8 mouse cellular contexts compared by ENCODE assay signal in genomic region chr4:41347839-41348238, GRCm38 (mm10). TPM values are rescaled to one million over a fixed set of nuclear protein-coding genes. Genes with fewer than 3 reads are reported as not detected.
DNase-seq lines count a peak whose midpoint lies in the region; ATAC-seq and TF ChIP-seq lines count a peak whose summit lies in the region.

No protein-coding gene starts in this region.

- no peak for ATAC-seq in embryonic facial prominence, embryonic 14.5 days (ENCODE audit: low read depth)
- no peak for ATAC-seq in intestine, embryonic 16.5 days
- ATAC-seq in neural tube, embryonic 14.5 days (ENCODE audit: low read depth) = no peak

- H3K9me3 ChIP-seq in embryonic facial prominence, embryonic 14.5 days (ENCODE audit: control insufficient read depth, low read length) = no peaks in the 10 kb centered on the region
- no peaks in the 10 kb centered on the region for H3K9me3 ChIP-seq in intestine, embryonic 16.5 days (ENCODE audit: control insufficient read depth, low read length)
- no peaks in the 10 kb centered on the region for H3K9me3 ChIP-seq in neural tube, embryonic 14.5 days (ENCODE audit: control insufficient read depth, low read length)

- no peak for TF ChIP-seq CTCF in layer of hippocampus, adult 2 months (conservative IDR thresholded peaks at IDR 0.05)

- peaks cover 10% of the 10 kb centered on the region for H3K4me1 ChIP-seq in embryonic facial prominence, embryonic 14.5 days (ENCODE audit: control insufficient read depth, insufficient read depth, low read length)
- peaks cover 6% of the 10 kb centered on the region for H3K4me1 ChIP-seq in intestine, embryonic 16.5 days (ENCODE audit: control insufficient read depth, insufficient read depth, low read length)
- peaks cover 7% of the 10 kb centered on the region for H3K4me1 ChIP-seq in neural tube, embryonic 14.5 days (ENCODE audit: control insufficient read depth, insufficient read depth, low read length)

- peak overlapping the region; percentile 93; the same call in 1 of the 2 replicates for H3K27ac ChIP-seq in layer of hippocampus, adult 2 months
- H3K27ac ChIP-seq in embryonic facial prominence, embryonic 14.5 days (replicated peaks; ENCODE audit: low read depth, low read length) = peak overlapping the region; percentile 92; the same call in 1 of the 2 replicates
- H3K27ac ChIP-seq in intestine, embryonic 16.5 days (ENCODE audit: low read length) = peak overlapping the region; percentile 66
- H3K27ac ChIP-seq in neural tube, embryonic 14.5 days (ENCODE audit: low read depth, low read length) = no peak overlapping the region

- 33% methylated on average over 5 of the region's 5 CpGs for WGBS in embryonic facial prominence, embryonic 14.5 days
- WGBS in intestine, embryonic 16.5 days = 23% methylated on average over 5 of the region's 5 CpGs
- 31% methylated on average over 5 of the region's 5 CpGs for WGBS in neural tube, embryonic 14.5 days

- peaks cover 9% of the 10 kb centered on the region for H3K36me3 ChIP-seq in embryonic facial prominence, embryonic 14.5 days (ENCODE audit: control insufficient read depth, insufficient read depth, low read length)
- H3K36me3 ChIP-seq in intestine, embryonic 16.5 days (ENCODE audit: control insufficient read depth, insufficient read depth, low read length) = no peaks in the 10 kb centered on the region
- no peaks in the 10 kb centered on the region for H3K36me3 ChIP-seq in neural tube, embryonic 14.5 days (ENCODE audit: control insufficient read depth, insufficient read depth, low read length)

- peak overlapping the region; percentile 72 for H3K4me3 ChIP-seq in layer of hippocampus, adult 2 months
- peak overlapping the region; percentile 68; the same call in 1 of the 2 replicates for H3K4me3 ChIP-seq in embryonic facial prominence, embryonic 14.5 days (ENCODE audit: low read depth, low read length)
- peak overlapping the region; percentile 18 for H3K4me3 ChIP-seq in intestine, embryonic 16.5 days (ENCODE audit: low read length)
- no peak overlapping the region for H3K4me3 ChIP-seq in neural tube, embryonic 14.5 days (ENCODE audit: low read depth, low read length)

- H3K4me2 ChIP-seq in embryonic facial prominence, embryonic 14.5 days (ENCODE audit: low read depth, low read length) = peak overlapping the region; percentile 41
- H3K4me2 ChIP-seq in intestine, embryonic 16.5 days (ENCODE audit: low read depth, low read length) = peak overlapping the region; percentile 38
- H3K4me2 ChIP-seq in neural tube, embryonic 14.5 days (ENCODE audit: low read depth, low read length) = peak overlapping the region; percentile 49

- H3K9ac ChIP-seq in embryonic facial prominence, embryonic 14.5 days (ENCODE audit: low read depth, low read length) = 0 out of 2 replicates have a peak overlapping the region, but pooled peaks have one; percentile 2
- H3K9ac ChIP-seq in intestine, embryonic 16.5 days (ENCODE audit: low read depth, low read length) = peak overlapping the region; percentile 45
- no peak overlapping the region for H3K9ac ChIP-seq in neural tube, embryonic 14.5 days (replicated peaks; ENCODE audit: low read depth, low read length)

- H3K27me3 ChIP-seq in embryonic facial prominence, embryonic 14.5 days (replicated peaks; ENCODE audit: control insufficient read depth, insufficient read depth, low read length) = no peaks in the 10 kb centered on the region
- H3K27me3 ChIP-seq in intestine, embryonic 16.5 days (replicated peaks; ENCODE audit: control insufficient read depth, insufficient read depth, low read length) = no peaks in the 10 kb centered on the region
- H3K27me3 ChIP-seq in neural tube, embryonic 14.5 days (ENCODE audit: control insufficient read depth, insufficient read depth, low read length) = no peaks in the 10 kb centered on the region

- no peak for DNase-seq in layer of hippocampus, adult 2 months (ENCODE audit: low spot score in 2 of 2)
- DNase-seq in layer of hippocampus, postnatal 10 days (ENCODE audit: low spot score in 2 of 2) = no peak
- DNase-seq in embryonic facial prominence, embryonic 14.5 days (ENCODE audit: low spot score) = no peak
- no peak for DNase-seq in adipocyte (ENCODE audit: low spot score)
- DNase-seq in ovary, adult 18-20 months (ENCODE audit: low spot score) = no peak
- DNase-seq in frontal cortex, postnatal 14 days (ENCODE audit: low spot score in 2 of 2) = no peak

RNA-seq across cellular contexts. Expression of gene Ubap1, which starts 1.0 kb away (rescaled TPM):
- total RNA-seq in layer of hippocampus, adult 2 months (2021) = 10 to 100 TPM; 39.3 to 40.4 TPM
- total RNA-seq in layer of hippocampus, postnatal 10 days (2021) = 10 to 100 TPM; 43.1 to 54.6 TPM
- 44.8 and 46.6 TPM in 2 replicates for polyA plus RNA-seq in embryonic facial prominence, embryonic 14.5 days (2014; fragmentation: Nextera tagmentation; extraction: Ambion mirVana)
- polyA plus RNA-seq in intestine, embryonic 16.5 days (2015; fragmentation: Nextera tagmentation; extraction: Ambion mirVana) = 46.5 and 52.1 TPM in 2 replicates
- 66.8 and 76.3 TPM in 2 replicates for polyA plus RNA-seq in neural tube, embryonic 14.5 days (2014; fragmentation: Nextera tagmentation; extraction: Ambion mirVana)

RNA-seq across cellular contexts. Expression of gene Dcaf12, which starts 33.1 kb away (rescaled TPM):
- total RNA-seq in layer of hippocampus, adult 2 months (2021) = 10 to 100 TPM; 41.0 to 41.4 TPM
- total RNA-seq in layer of hippocampus, postnatal 10 days (2021) = 10 to 100 TPM; 51.4 to 53.2 TPM
- 50.8 and 51.7 TPM in 2 replicates for polyA plus RNA-seq in embryonic facial prominence, embryonic 14.5 days (2014; fragmentation: Nextera tagmentation; extraction: Ambion mirVana)
- polyA plus RNA-seq in intestine, embryonic 16.5 days (2015; fragmentation: Nextera tagmentation; extraction: Ambion mirVana) = 51.1 and 51.4 TPM in 2 replicates
- 57.4 and 67.5 TPM in 2 replicates for polyA plus RNA-seq in neural tube, embryonic 14.5 days (2014; fragmentation: Nextera tagmentation; extraction: Ambion mirVana)
